Mouse (Mus musculus): Measurements from ENCODE around the gene Slc27a1.

- TF ChIP-seq CTCF (IDR thresholded peaks at IDR 0.05; ENCODE audit: low read depth) (no peak), EP300 (optimal IDR thresholded peaks at IDR 0.05) (no peak)
These were observed 35.3 kb downstream of the Slc27a1 start for GRCm38 (mm10) chr8:71604021-71604420.
